Mouse (Mus musculus) hindbrain, embryonic 14.5 days (tissue): ENCODE results near the gene Esr1. TPM values are rescaled to one million over a fixed set of nuclear protein-coding genes. Genes with fewer than 3 reads are reported as not detected.
"Not testable (repeated sequence)": the region's sequence is repeated elsewhere in the genome, so short reads cannot be mapped to it uniquely, and the experiment has no call there.

Experiments
- ATAC-seq: fragments of 200-750 bp; cut with Nextera tagmentation; 2 replicates; pipeline ENCODE4 v1.8.0; 2017; ENCODE audit warnings: moderate number of reproducible peaks, mild to moderate bottlenecking, moderate TSS enrichment, moderate library complexity; ENCODE audit not compliant: low FRiP score
- DNase-seq: peaks from one replicate; pipeline ENCODE4 v3.0.0-alpha.2; 2015; ENCODE audit warnings: low spot score
- H3K27ac ChIP-seq: fragments of 300-500 bp; sonication (generic); 2 replicates; pipeline ENCODE4 v1.5.1; 2014; ENCODE audit warnings: mild to moderate bottlenecking, moderate library complexity
- H3K27me3 ChIP-seq: fragments of 300-500 bp; sonication (generic); 2 replicates; pipeline ENCODE4 v1.6.1; 2014; ENCODE audit warnings: mild to moderate bottlenecking, low read length, mixed read lengths; ENCODE audit not compliant: control insufficient read depth, insufficient read depth
- H3K36me3 ChIP-seq: fragments of 300-500 bp; sonication (generic); replicated peaks from 2 replicates; pipeline ENCODE4 v1.6.1; 2014; ENCODE audit not compliant: control insufficient read depth, insufficient read depth
- H3K4me1 ChIP-seq: fragments of 300-500 bp; sonication (generic); replicated peaks from 2 replicates; pipeline ENCODE4 v1.6.1; 2014; ENCODE audit warnings: antibody characterized with exemption, low read length, mixed read lengths; ENCODE audit not compliant: control insufficient read depth, insufficient read depth
- H3K4me2 ChIP-seq: fragments of 300-500 bp; sonication (generic); replicated peaks from 2 replicates; pipeline ENCODE4 v1.6.1; 2014; ENCODE audit warnings: mild to moderate bottlenecking, moderate library complexity
- H3K4me3 ChIP-seq: fragments of 300-500 bp; sonication (generic); replicated peaks from 2 replicates; pipeline ENCODE4 v1.5.1; 2014; ENCODE audit warnings: mild to moderate bottlenecking, low read length
- H3K9ac ChIP-seq: fragments of 300-500 bp; sonication (generic); 2 replicates; pipeline ENCODE4 v1.6.1; 2014
- H3K9me3 ChIP-seq: fragments of 300-500 bp; sonication (generic); 2 replicates; pipeline ENCODE4 v1.6.1; 2016; ENCODE audit warnings: low read length; ENCODE audit not compliant: control insufficient read depth
- WGBS: fragments of 180-500 bp; shearing (Covaris S2); extraction: QIAGEN DNeasy Blood & Tissue Kit; methylation state at CpG from one replicate; pipeline ENCODE4 v1.1.7; 2014; 5-methylcytosine and 5-hydroxymethylcytosine counted together
- polyA plus RNA-seq: library from polyadenylated mRNA; unstranded; fragments of >200 nt; fragmentation: Nextera tagmentation; extraction: Ambion mirVana; gene quantifications from 2 replicates; pipeline ENCODE4 v1.2.1, GENCODE M21; 2014

Gene Esr1
- polyA plus RNA-seq, 1 experiment from 2014 or later: 0.27 TPM

- H3K4me1 ChIP-seq: no peaks in the 10 kb centered on the region
- no peak overlapping the region for H3K4me3 ChIP-seq
- H3K9me3 ChIP-seq: no peaks in the 10 kb centered on the region
- H3K27me3 ChIP-seq: no peaks in the 10 kb centered on the region
- no peaks in the 10 kb centered on the region for H3K36me3 ChIP-seq
- no peak overlapping the region for H3K27ac ChIP-seq
- H3K4me2 ChIP-seq: no peak overlapping the region
- 83% methylated on average over 22 of the region's 22 CpGs for WGBS
- H3K9ac ChIP-seq: no peak overlapping the region
- ATAC-seq: no peak
- no peak for DNase-seq
Measured at GRCm38 (mm10) chr10:4612313-4613036, 1.1 kb downstream of the Esr1 start.

GRCm38 (mm10) chr10:4618026-4618425 is 6.6 kb downstream of the Esr1 start:
- ATAC-seq (no peak), DNase-seq (no peak)
- Histone ChIP-seq H3K4me3 (no peak overlapping the region), H3K9ac (no peak overlapping the region), H3K4me2 (no peak overlapping the region), H3K36me3 (no peaks in the 10 kb centered on the region), H3K4me1 (no peaks in the 10 kb centered on the region), H3K27ac (no peak overlapping the region), H3K27me3 (no peaks in the 10 kb centered on the region), H3K9me3 (no peaks in the 10 kb centered on the region)
- WGBS: 89% methylated on average over 2 of the region's 2 CpGs

- no peaks in the 10 kb centered on the region for H3K9me3 ChIP-seq
- no peaks in the 10 kb centered on the region for H3K4me1 ChIP-seq
- no peaks in the 10 kb centered on the region for H3K36me3 ChIP-seq
- H3K9ac ChIP-seq: no peak overlapping the region
- no peaks in the 10 kb centered on the region for H3K27me3 ChIP-seq
- H3K4me2 ChIP-seq: no peak overlapping the region
- DNase-seq (no peak), ATAC-seq (no peak)
- H3K27ac ChIP-seq: no peak overlapping the region
- 88% methylated on average over 5 of the region's 5 CpGs for WGBS
- H3K4me3 ChIP-seq: no peak overlapping the region
Measured at GRCm38 (mm10) chr10:4618686-4619085, 7.3 kb downstream of the Esr1 start.

GRCm38 (mm10) chr10:4619426-4619825 is 8.0 kb downstream of the Esr1 start:
- H3K36me3 ChIP-seq, DNase-seq, H3K4me3 ChIP-seq, H3K4me1 ChIP-seq, H3K27ac ChIP-seq, H3K4me2 ChIP-seq, H3K9ac ChIP-seq, H3K27me3 ChIP-seq, H3K9me3 ChIP-seq, ATAC-seq: not testable (repeated sequence)
- 84% methylated on average over 1 of the region's 1 CpGs for WGBS

GRCm38 (mm10) chr10:4620596-4621504 is 9.5 kb downstream of the Esr1 start:
- no peaks in the 10 kb centered on the region for H3K9me3 ChIP-seq
- H3K9ac ChIP-seq: no peak overlapping the region
- H3K27ac ChIP-seq: no peak overlapping the region
- no peaks in the 10 kb centered on the region for H3K4me1 ChIP-seq
- no peak overlapping the region for H3K4me2 ChIP-seq
- 86% methylated on average over 24 of the region's 24 CpGs for WGBS
- no peaks in the 10 kb centered on the region for H3K36me3 ChIP-seq
- no peak overlapping the region for H3K4me3 ChIP-seq
- no peaks in the 10 kb centered on the region for H3K27me3 ChIP-seq
- DNase-seq (no peak), ATAC-seq (no peak)

- Histone ChIP-seq H3K4me3 (no peak overlapping the region), H3K27ac (no peak overlapping the region), H3K9me3 (no peaks in the 10 kb centered on the region), H3K27me3 (no peaks in the 10 kb centered on the region), H3K4me2 (no peak overlapping the region), H3K4me1 (no peaks in the 10 kb centered on the region), H3K9ac (no peak overlapping the region), H3K36me3 (no peaks in the 10 kb centered on the region)
- no peak for DNase-seq
- ATAC-seq: no peak
- 85% methylated on average over 5 of the region's 5 CpGs for WGBS
Measured at GRCm38 (mm10) chr10:4621505-4621815, 10.1 kb downstream of the Esr1 start.

GRCm38 (mm10) chr10:4623319-4623718 is 11.9 kb downstream of the Esr1 start:
- H3K4me3 ChIP-seq: no peak overlapping the region
- H3K9ac ChIP-seq: no peak overlapping the region
- H3K27me3 ChIP-seq: no peaks in the 10 kb centered on the region
- no peak for DNase-seq
- H3K4me2 ChIP-seq: no peak overlapping the region
- no peaks in the 10 kb centered on the region for H3K4me1 ChIP-seq
- H3K27ac ChIP-seq: no peak overlapping the region
- ATAC-seq: no peak
- H3K36me3 ChIP-seq: no peaks in the 10 kb centered on the region
- no peaks in the 10 kb centered on the region for H3K9me3 ChIP-seq

GRCm38 (mm10) chr10:4624581-4624980 is 13.2 kb downstream of the Esr1 start:
- Histone ChIP-seq H3K9ac (no peak overlapping the region), H3K27ac (no peak overlapping the region), H3K4me2 (no peak overlapping the region), H3K9me3 (no peaks in the 10 kb centered on the region), H3K36me3 (no peaks in the 10 kb centered on the region), H3K4me3 (no peak overlapping the region), H3K4me1 (no peaks in the 10 kb centered on the region), H3K27me3 (no peaks in the 10 kb centered on the region)
- ATAC-seq (no peak), DNase-seq (no peak)
- 94% methylated on average over 4 of the region's 4 CpGs for WGBS

- DNase-seq: no peak
- Histone ChIP-seq H3K4me1 (no peaks in the 10 kb centered on the region), H3K9ac (no peak overlapping the region), H3K36me3 (no peaks in the 10 kb centered on the region), H3K4me3 (no peak overlapping the region), H3K27me3 (no peaks in the 10 kb centered on the region), H3K4me2 (no peak overlapping the region), H3K27ac (no peak overlapping the region), H3K9me3 (no peaks in the 10 kb centered on the region)
- no peak for ATAC-seq
- 89% methylated on average over 6 of the region's 6 CpGs for WGBS
Measured at GRCm38 (mm10) chr10:4625300-4625699, 13.9 kb downstream of the Esr1 start.
